Mouse (Mus musculus): ENCODE results near the gene Hhatl. TPM values are rescaled to one million over a fixed set of nuclear protein-coding genes. Genes with fewer than 3 reads are reported as not detected.

Hhatl gene
- 0.11 and 0.13 TPM in 2 replicates for polyA plus RNA-seq (2015; fragmentation: Nextera tagmentation; extraction: Ambion mirVana)

GRCm38 (mm10) chr9:121791757-121792521 is at the start of gene Hhatl:
TSS of gene Hhatl (minus strand) at chr9:121792507.

GRCm38 (mm10) chr9:121838829-121839621 is 46.7 kb upstream of the Hhatl start, which contains the start of gene Ccdc13:
TSS of gene Ccdc13 (minus strand) at chr9:121839461.

GRCm38 (mm10) chr9:121777484-121778065 is 14.7 kb downstream of the Hhatl start, which contains the start of gene Klhl40:
TSS of gene Klhl40 (plus strand) at chr9:121777607.

GRCm38 (mm10) chr9:121759091-121760081 is 32.9 kb downstream of the Hhatl start, which contains the start of gene Zfp651:
TSS of gene Zfp651 (plus strand) at chr9:121759330.

Other genes with a start within 250 kb of the Hhatl start
- 0.32 TPM in 1 of 2 replicates, not detected in the other for gene Lyzl4, start 150.4 kb downstream of the Hhatl start, polyA plus RNA-seq (2015; fragmentation: Nextera tagmentation; extraction: Ambion mirVana)
- gene Vipr1, start 149.8 kb downstream of the Hhatl start, polyA plus RNA-seq (2015; fragmentation: Nextera tagmentation; extraction: Ambion mirVana): 0.42 and 0.45 TPM in 2 replicates
- 4.6 and 6.9 TPM in 2 replicates for gene Sec22c, start 87.0 kb downstream of the Hhatl start, polyA plus RNA-seq (2015; fragmentation: Nextera tagmentation; extraction: Ambion mirVana)
- gene Ss18l2, start 82.2 kb downstream of the Hhatl start, polyA plus RNA-seq (2015; fragmentation: Nextera tagmentation; extraction: Ambion mirVana): 68.7 and 73.3 TPM in 2 replicates
- gene Nktr, start 73.3 kb downstream of the Hhatl start, polyA plus RNA-seq (2015; fragmentation: Nextera tagmentation; extraction: Ambion mirVana): 35.6 and 35.7 TPM in 2 replicates
- 3.5 and 4.7 TPM in 2 replicates for gene Zfp651, start 33.2 kb downstream of the Hhatl start, polyA plus RNA-seq (2015; fragmentation: Nextera tagmentation; extraction: Ambion mirVana)
- not detected in 2 replicates for gene Klhl40, start 14.9 kb downstream of the Hhatl start, polyA plus RNA-seq (2015; fragmentation: Nextera tagmentation; extraction: Ambion mirVana)
- gene Ccdc13, start 47.0 kb upstream of the Hhatl start, polyA plus RNA-seq (2015; fragmentation: Nextera tagmentation; extraction: Ambion mirVana): not detected in 2 replicates
- 85.3 and 93.9 TPM in 2 replicates for gene Higd1a, start 65.9 kb upstream of the Hhatl start, polyA plus RNA-seq (2015; fragmentation: Nextera tagmentation; extraction: Ambion mirVana)
- 0.33 and 0.42 TPM in 2 replicates for gene Ackr2, start 105.8 kb upstream of the Hhatl start, polyA plus RNA-seq (2015; fragmentation: Nextera tagmentation; extraction: Ambion mirVana)
- gene Cyp8b1, start 123.8 kb upstream of the Hhatl start, polyA plus RNA-seq (2015; fragmentation: Nextera tagmentation; extraction: Ambion mirVana): 0.06 and 0.08 TPM in 2 replicates
- 0.43 and 0.93 TPM in 2 replicates for gene Fam198a, start 158.5 kb upstream of the Hhatl start, polyA plus RNA-seq (2015; fragmentation: Nextera tagmentation; extraction: Ambion mirVana)
- 1.5 and 3.3 TPM in 2 replicates for gene Pomgnt2, start 204.6 kb upstream of the Hhatl start, polyA plus RNA-seq (2015; fragmentation: Nextera tagmentation; extraction: Ambion mirVana)

Measured in spleen, postnatal 0 days (tissue).